9 mouse cellular contexts compared by ENCODE assay signal in the genomic region with DNA sequence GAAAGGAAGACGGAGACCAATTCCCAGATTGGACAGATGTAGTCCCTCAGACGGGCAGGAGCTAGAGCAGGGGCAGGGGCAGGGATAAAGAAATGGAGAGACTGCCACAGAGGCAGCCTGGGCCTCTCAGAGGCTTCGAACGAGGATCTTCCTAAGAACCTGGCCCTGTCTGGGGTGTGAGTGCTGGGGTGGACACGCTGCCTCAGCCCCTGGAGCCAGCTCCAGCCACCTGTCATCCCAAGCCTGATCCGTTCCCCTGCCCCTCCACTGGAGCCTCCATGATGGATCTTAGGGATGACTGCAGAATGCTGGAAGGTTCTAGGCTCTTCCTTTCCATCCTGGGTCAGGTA. TPM values are rescaled to one million over a fixed set of nuclear protein-coding genes. Genes with fewer than 3 reads are reported as not detected.
DNase-seq lines count a peak whose midpoint lies in the region; ATAC-seq and TF ChIP-seq lines count a peak whose summit lies in the region.
"Had no signal": no experiment of that assay in that cellular context is flagged by ENCODE, and none has a peak within 500 bp of the region (broad histone marks: within the 10 kb centered on the region; RNA-seq: fewer than 3 reads in every experiment).

No protein-coding gene starts in this region.

- peak; percentile 66 for DNase-seq in gastrocnemius, adult 2 months
- DNase-seq in gastrocnemius, adult 8-10 months (ENCODE audit: low spot score in 2 of 2): no peak
- no peak for DNase-seq in spleen, adult 2 months (ENCODE audit: low read depth in 1 of 2, low spot score in 2 of 2)
- DNase-seq in spleen, postnatal 14 days (ENCODE audit: low spot score in 2 of 2): no peak
- no peak for DNase-seq in limb, embryonic 11.5 days (ENCODE audit: low spot score)
- DNase-seq in stomach, postnatal 0 days (ENCODE audit: low spot score): no peak
- DNase-seq in frontal cortex, adult 2 months (ENCODE audit: extremely low spot score in 1 of 2, low spot score in 1 of 2): no peak
- DNase-seq in adrenal gland, adult 18-20 months (ENCODE audit: low spot score in 2 of 2): no peak
- DNase-seq: B cell, adult 2 months had no signal

- peak overlapping the region; percentile 45; the same call in 1 of the 2 replicates for H3K9ac ChIP-seq in limb, embryonic 11.5 days (ENCODE audit: low read length)
- H3K9ac ChIP-seq in stomach, postnatal 0 days (ENCODE audit: low read length): no peak overlapping the region

- H3K27ac ChIP-seq in gastrocnemius, adult 2 months: peak overlapping the region; percentile 92
- peak overlapping the region; percentile 44; the same call in 1 of the 2 replicates for H3K27ac ChIP-seq in spleen, adult 2 months (ENCODE audit: insufficient read depth, low read length)
- peak overlapping the region; percentile 78 for H3K27ac ChIP-seq in limb, embryonic 11.5 days (replicated peaks; ENCODE audit: low read depth, low read length)
- H3K27ac ChIP-seq in stomach, postnatal 0 days (replicated peaks): peak overlapping the region; percentile 25

- 0 out of 2 replicates have a peak, but pooled peaks cover 2% of the 10 kb centered on the region for H3K4me1 ChIP-seq in spleen, adult 2 months (ENCODE audit: control insufficient read depth, insufficient read depth, insufficient read length)
- H3K4me1 ChIP-seq in limb, embryonic 11.5 days (ENCODE audit: control insufficient read depth, insufficient read depth, low read length): peaks cover 45% of the 10 kb centered on the region
- H3K4me1 ChIP-seq in stomach, postnatal 0 days (replicated peaks; ENCODE audit: control insufficient read depth, insufficient read depth): peaks cover 29% of the 10 kb centered on the region

- intact Hi-C loops in gastrocnemius, adult 2 months (cut with DNase I): no loop called here

- no peak for TF ChIP-seq POLR2A in spleen, adult 2 months (IDR thresholded peaks at IDR 0.05; ENCODE audit: low read depth, low read length)

- peak overlapping the region; percentile 42 for H3K4me3 ChIP-seq in gastrocnemius, adult 2 months
- no peak overlapping the region for H3K4me3 ChIP-seq in spleen, adult 2 months (ENCODE audit: extremely low read depth, insufficient read depth, insufficient read length)
- no peak overlapping the region for H3K4me3 ChIP-seq in limb, embryonic 11.5 days (ENCODE audit: low read depth, low read length)
- no peak overlapping the region for H3K4me3 ChIP-seq in stomach, postnatal 0 days (ENCODE audit: low read depth, low read length)

- no peak for ATAC-seq in limb, embryonic 11.5 days (ENCODE audit: insufficient number of reproducible peaks, low FRiP score, low TSS enrichment, low read depth)
- ATAC-seq in stomach, postnatal 0 days (ENCODE audit: low FRiP score, low TSS enrichment): no peak

- WGBS in spleen, adult 2 months: 79% methylated on average over 6 of the region's 6 CpGs
- 56% methylated on average over 6 of the region's 6 CpGs for WGBS in limb, embryonic 11.5 days
- WGBS in stomach, postnatal 0 days: 45% methylated on average over 6 of the region's 6 CpGs

- no peak overlapping the region for H3K4me2 ChIP-seq in limb, embryonic 11.5 days (ENCODE audit: low read depth, severe bottlenecking)
- no peak overlapping the region for H3K4me2 ChIP-seq in stomach, postnatal 0 days (replicated peaks; ENCODE audit: low read depth)

- TF ChIP-seq CTCF in gastrocnemius, adult 2 months (IDR thresholded peaks at IDR 0.05): no peak
- no peak for TF ChIP-seq CTCF in spleen, adult 2 months (IDR thresholded peaks at IDR 0.05; ENCODE audit: extremely low read depth, insufficient read depth, insufficient read length, insufficient replicate concordance)
- TF ChIP-seq CTCF in stomach, postnatal 0 days (IDR thresholded peaks at IDR 0.05; ENCODE audit: low read depth): no peak

- no peak for TF ChIP-seq EP300 in stomach, postnatal 0 days (optimal IDR thresholded peaks at IDR 0.05)

- no peaks in the 10 kb centered on the region for H3K36me3 ChIP-seq in spleen, adult 2 months (ENCODE audit: control insufficient read depth, insufficient read depth, low read length)
- no peaks in the 10 kb centered on the region for H3K36me3 ChIP-seq in limb, embryonic 11.5 days (ENCODE audit: control insufficient read depth, insufficient read depth, low read length)
- H3K36me3 ChIP-seq in stomach, postnatal 0 days (ENCODE audit: control insufficient read depth, insufficient read depth, low read length): no peaks in the 10 kb centered on the region

- no peaks in the 10 kb centered on the region for H3K27me3 ChIP-seq in spleen, adult 2 months (ENCODE audit: control insufficient read depth, insufficient read depth, low read length)
- H3K27me3 ChIP-seq in limb, embryonic 11.5 days (ENCODE audit: control insufficient read depth, insufficient read depth, low read length): no peaks in the 10 kb centered on the region
- no peaks in the 10 kb centered on the region for H3K27me3 ChIP-seq in stomach, postnatal 0 days (ENCODE audit: control insufficient read depth, insufficient read depth, low read length)

- H3K9me3 ChIP-seq in limb, embryonic 11.5 days (ENCODE audit: control insufficient read depth, low read length): no peaks in the 10 kb centered on the region
- no peaks in the 10 kb centered on the region for H3K9me3 ChIP-seq in stomach, postnatal 0 days (ENCODE audit: control insufficient read depth, low read length)

RNA-seq across cellular contexts. Expression of a gene that starts 20.2 kb away (rescaled TPM):
- 100 to 1,000 TPM; 101 to 127 TPM for total RNA-seq in gastrocnemius, adult 2 months (2021)
- 100 to 1,000 TPM; 108 to 156 (median 116) TPM for total RNA-seq in gastrocnemius, adult 8-10 months (2022)
- polyA plus RNA-seq in spleen, adult 2 months (2012; rRNA removed): 10.7 and 12.1 TPM in 2 replicates
- 14.3 and 15.7 TPM in 2 replicates for polyA plus RNA-seq in limb, embryonic 11.5 days (2014; fragmentation: Nextera tagmentation; extraction: Ambion mirVana)
- polyA plus RNA-seq in stomach, postnatal 0 days (2015; fragmentation: Nextera tagmentation; extraction: Ambion mirVana): 12.8 and 13.7 TPM in 2 replicates
- 28.0 and 32.7 TPM in 2 replicates for polyA plus RNA-seq in frontal cortex, adult 2 months (2012; rRNA removed)
- 10 to 100 TPM; 40.2 to 42.4 TPM for total RNA-seq in adrenal gland, adult 18-20 months (2021)

RNA-seq across cellular contexts. Expression of a gene that starts 50.0 kb away (rescaled TPM):
- total RNA-seq in gastrocnemius, adult 2 months (2021): 10 to 100 TPM; 76.5 to 87.2 TPM
- 100 to 1,000 TPM in 1 of 4 experiments, 10 to 100 TPM in 3; 98.6 to 102 (median 98.9) TPM for total RNA-seq in gastrocnemius, adult 8-10 months (2022)
- polyA plus RNA-seq in spleen, adult 2 months (2012; rRNA removed): 14.2 and 15.5 TPM in 2 replicates
- 63.7 and 67.5 TPM in 2 replicates for polyA plus RNA-seq in limb, embryonic 11.5 days (2014; fragmentation: Nextera tagmentation; extraction: Ambion mirVana)
- polyA plus RNA-seq in stomach, postnatal 0 days (2015; fragmentation: Nextera tagmentation; extraction: Ambion mirVana): 15.9 and 18.1 TPM in 2 replicates
- polyA plus RNA-seq in frontal cortex, adult 2 months (2012; rRNA removed): 23.2 and 24.3 TPM in 2 replicates
- total RNA-seq in adrenal gland, adult 18-20 months (2021): 10 to 100 TPM; 42.4 to 44.5 TPM

Comparison
In these comparisons a context has a peak if more than half of its experiments do, and no peak if none do; other contexts are left out.
1. H3K27ac ChIP-seq: peak in every context shown above with its lines; median percentile 92 in gastrocnemius, adult 2 months; 78 in limb, embryonic 11.5 days; 44 in spleen, adult 2 months; 25 in stomach, postnatal 0 days.